Mouse (Mus musculus) cerebellum, postnatal 10 days (tissue): ENCODE measurements around the gene Tbc1d2b.

ENCODE experiments used
- DNase-seq, 2 experiments: peaks; one replicate each; pipeline ENCODE4 v3.0.0; 2021; ENCODE audit warnings: mixed read lengths in 2 of 2

Gene Tbc1d2b

GRCm38 (mm10) chr9:90263340-90263679 lies 7.3 kb downstream of the Tbc1d2b start:
- DNase-seq: no peak

- no peak for DNase-seq
Measured at GRCm38 (mm10) chr9:90262591-90263339, 7.8 kb downstream of the Tbc1d2b start.

- no peak for DNase-seq
Measured at GRCm38 (mm10) chr9:90262063-90262462, 8.5 kb downstream of the Tbc1d2b start.

GRCm38 (mm10) chr9:90260600-90261375 lies 9.8 kb downstream of the Tbc1d2b start:
- no peak for DNase-seq

GRCm38 (mm10) chr9:90260079-90260478 lies 10.5 kb downstream of the Tbc1d2b start:
- no peak for DNase-seq

- no peak for DNase-seq
Measured at GRCm38 (mm10) chr9:90259400-90259950, 11.1 kb downstream of the Tbc1d2b start.

GRCm38 (mm10) chr9:90257754-90258531 lies 12.7 kb downstream of the Tbc1d2b start:
- no peak for DNase-seq

- DNase-seq: no peak
Measured at GRCm38 (mm10) chr9:90257220-90257619, 13.4 kb downstream of the Tbc1d2b start.

- peak; percentile 15 to 38 for DNase-seq
Measured at GRCm38 (mm10) chr9:90255844-90256405, 14.7 kb downstream of the Tbc1d2b start.

GRCm38 (mm10) chr9:90253181-90253580 lies 17.4 kb downstream of the Tbc1d2b start:
- DNase-seq: no peak

GRCm38 (mm10) chr9:90250964-90251750 lies 19.4 kb downstream of the Tbc1d2b start:
- no peak for DNase-seq

- DNase-seq: no peak
Measured at GRCm38 (mm10) chr9:90250141-90250775, 20.3 kb downstream of the Tbc1d2b start.

GRCm38 (mm10) chr9:90249036-90249435 lies 21.6 kb downstream of the Tbc1d2b start:
- DNase-seq: no peak

- no peak for DNase-seq
Measured at GRCm38 (mm10) chr9:90248326-90248725, 22.3 kb downstream of the Tbc1d2b start.

- no peak for DNase-seq
Measured at GRCm38 (mm10) chr9:90247316-90247715, 23.3 kb downstream of the Tbc1d2b start.

GRCm38 (mm10) chr9:90245781-90246180 lies 24.8 kb downstream of the Tbc1d2b start:
- no peak for DNase-seq

- no peak for DNase-seq
Measured at GRCm38 (mm10) chr9:90245206-90245605, 25.4 kb downstream of the Tbc1d2b start.

- DNase-seq: no peak
Measured at GRCm38 (mm10) chr9:90244301-90245151, 26.1 kb downstream of the Tbc1d2b start.

GRCm38 (mm10) chr9:90242855-90243254 lies 27.7 kb downstream of the Tbc1d2b start:
- DNase-seq: peak; percentile 17 to 34

- peak; percentile 51 to 54 for DNase-seq
Measured at GRCm38 (mm10) chr9:90242291-90242690, 28.3 kb downstream of the Tbc1d2b start.
